Mouse (Mus musculus) C2C12 (cell line): ENCODE measurements around the gene Hebp1.

Source experiments
- CTCF ChIP-seq: IDR thresholded peaks from one replicate; pipeline ENCODE4 v1.5.1; 2011; ENCODE audit not compliant: control insufficient read depth, insufficient read depth, insufficient read length
- MAX ChIP-seq: IDR thresholded peaks from one replicate; pipeline ENCODE4 v1.6.1; 2011; ENCODE audit warnings: mild to moderate bottlenecking, control low read depth
- MYOD1 ChIP-seq: IDR thresholded peaks from one replicate; pipeline ENCODE4 v1.6.1; 2011; ENCODE audit warnings: low read depth; ENCODE audit not compliant: control insufficient read depth, insufficient read length
- USF1 ChIP-seq: IDR thresholded peaks from one replicate; pipeline ENCODE4 v1.6.1; 2011; ENCODE audit warnings: low read depth, mild to moderate bottlenecking, control low read depth, moderate library complexity

DNA sequence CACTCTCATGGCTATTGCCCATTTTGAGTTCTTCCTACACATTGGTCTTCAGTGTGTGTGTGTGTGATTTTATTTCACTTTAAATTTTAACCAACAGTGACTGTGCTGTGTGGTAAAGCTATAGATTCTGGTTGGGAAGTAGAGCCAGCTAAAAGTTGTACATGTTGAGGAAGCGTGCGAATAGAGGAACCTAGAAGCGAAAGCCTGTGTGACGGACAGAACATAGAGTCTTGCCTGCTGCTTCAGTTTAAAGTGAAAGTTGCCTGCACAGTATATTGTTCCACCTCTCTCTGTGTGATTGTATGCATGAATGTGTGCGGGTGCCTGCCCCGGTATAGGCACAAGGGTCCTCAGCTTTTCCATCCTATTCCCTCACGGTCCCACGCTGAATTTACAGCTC lies 42.5 kb upstream of the Hebp1 start:
- TF ChIP-seq CTCF (no peak), MYOD1 (no peak), USF1 (no peak), MAX (no peak)
